Mouse (Mus musculus) MEL-GATA-1-ER (cell line): ENCODE results near the gene Ndufs1.

Experiments
- DNase-seq: peaks from one replicate; pipeline ENCODE4 v3.0.0-alpha.2; 2012; ENCODE audit warnings: low read depth; ENCODE audit errors: extremely low read depth

The Ndufs1 gene

GRCm38 (mm10) chr1:63176604-63177421, at the start of gene Ndufs1, which contains the start of gene Eef1b2:
TSS of gene Ndufs1 (minus strand) at chr1:63176833.
TSS of gene Eef1b2 (plus strand) at chr1:63176825.
- peak; percentile 99 for DNase-seq

GRCm38 (mm10) chr1:63225890-63226289, 49.3 kb upstream of the Ndufs1 start:
- DNase-seq, result no peak

GRCm38 (mm10) chr1:63225009-63225408, 48.4 kb upstream of the Ndufs1 start:
- peak; percentile 19 for DNase-seq

- DNase-seq, result no peak
Measured at GRCm38 (mm10) chr1:63219277-63219676, 42.6 kb upstream of the Ndufs1 start.

GRCm38 (mm10) chr1:63214631-63215030, 38.0 kb upstream of the Ndufs1 start:
- DNase-seq, result no peak

- no peak for DNase-seq
Measured at GRCm38 (mm10) chr1:63214271-63214558, 37.6 kb upstream of the Ndufs1 start, which contains the start of gene Gpr1. TSS of gene Gpr1 (minus strand) at chr1:63214543.

GRCm38 (mm10) chr1:63213478-63214270, 37.0 kb upstream of the Ndufs1 start:
- DNase-seq, result no peak

GRCm38 (mm10) chr1:63209861-63210529, 33.4 kb upstream of the Ndufs1 start:
- DNase-seq, result no peak

GRCm38 (mm10) chr1:63207607-63208006, 31.0 kb upstream of the Ndufs1 start:
- no peak for DNase-seq

GRCm38 (mm10) chr1:63204660-63205394, 28.2 kb upstream of the Ndufs1 start:
- DNase-seq, result no peak

- DNase-seq, result no peak
Measured at GRCm38 (mm10) chr1:63203950-63204659, 27.5 kb upstream of the Ndufs1 start.

- DNase-seq, result no peak
Measured at GRCm38 (mm10) chr1:63203471-63203870, 26.8 kb upstream of the Ndufs1 start.

GRCm38 (mm10) chr1:63201672-63202071, 25.0 kb upstream of the Ndufs1 start:
- DNase-seq, result no peak

- DNase-seq, result no peak
Measured at GRCm38 (mm10) chr1:63200322-63200721, 23.7 kb upstream of the Ndufs1 start.

- no peak for DNase-seq
Measured at GRCm38 (mm10) chr1:63199387-63199786, 22.8 kb upstream of the Ndufs1 start.

- no peak for DNase-seq
Measured at GRCm38 (mm10) chr1:63195848-63196512, 19.3 kb upstream of the Ndufs1 start.

GRCm38 (mm10) chr1:63192306-63193065, 15.9 kb upstream of the Ndufs1 start:
- DNase-seq, result no peak

GRCm38 (mm10) chr1:63190851-63191250, 14.2 kb upstream of the Ndufs1 start:
- DNase-seq, result no peak

GRCm38 (mm10) chr1:63188536-63188935, 11.9 kb upstream of the Ndufs1 start:
- no peak for DNase-seq
